Mouse (Mus musculus): ENCODE data around the gene Mpped2.

The Mpped2 gene

DNA sequence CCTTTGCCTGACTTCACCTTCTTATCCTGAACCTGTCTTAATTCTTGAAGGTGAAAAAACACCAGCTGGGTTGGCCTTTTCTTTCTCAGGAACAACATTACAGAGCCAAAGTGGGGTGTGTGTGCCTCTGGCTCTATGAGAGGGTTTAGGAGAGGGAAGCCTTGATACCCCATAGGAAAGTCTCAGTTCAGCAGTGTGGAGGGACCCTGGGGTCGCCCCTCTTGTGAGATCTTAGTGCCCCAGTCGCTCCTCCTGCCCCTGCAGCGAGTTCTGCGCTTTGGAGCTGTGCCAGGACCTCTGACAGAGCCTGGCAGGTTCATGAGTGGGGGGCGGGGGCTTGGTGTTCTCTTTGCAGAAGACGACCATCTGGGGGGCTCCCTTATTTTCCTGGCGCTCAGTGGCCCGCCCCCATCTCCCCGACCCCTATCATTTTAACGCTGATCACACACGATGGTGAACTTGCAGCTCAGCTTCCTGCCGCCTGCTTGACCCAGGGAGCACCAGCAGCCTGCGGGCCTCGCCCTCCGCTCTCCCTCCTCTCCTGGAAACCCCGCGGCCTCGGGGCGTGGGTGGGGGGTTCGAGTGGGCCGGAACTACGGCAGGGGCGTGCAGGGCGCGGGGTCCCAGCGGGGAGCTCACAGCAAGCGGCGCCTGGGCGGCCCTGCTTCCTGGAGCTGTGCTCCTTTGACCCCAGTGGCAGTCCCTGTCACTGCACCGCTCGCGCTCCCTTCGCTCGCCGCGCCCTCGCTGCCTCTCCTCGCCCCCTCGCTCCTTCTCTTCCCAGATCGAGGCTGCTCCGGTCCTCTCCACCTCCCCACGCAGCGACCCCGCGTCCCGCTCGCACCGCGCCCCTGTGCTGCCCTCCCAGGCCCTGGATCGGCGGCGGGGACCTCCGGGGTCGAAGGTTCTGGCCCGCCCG, at the start of gene Mpped2:
Gene Mpped2 (plus strand): TSS at position 487 of the 919 bp plus-strand sequence.
- peak in 1 of 2 experiments; percentile 1 for DNase-seq (ENCODE audit: low spot score in 2 of 2)

DNA sequence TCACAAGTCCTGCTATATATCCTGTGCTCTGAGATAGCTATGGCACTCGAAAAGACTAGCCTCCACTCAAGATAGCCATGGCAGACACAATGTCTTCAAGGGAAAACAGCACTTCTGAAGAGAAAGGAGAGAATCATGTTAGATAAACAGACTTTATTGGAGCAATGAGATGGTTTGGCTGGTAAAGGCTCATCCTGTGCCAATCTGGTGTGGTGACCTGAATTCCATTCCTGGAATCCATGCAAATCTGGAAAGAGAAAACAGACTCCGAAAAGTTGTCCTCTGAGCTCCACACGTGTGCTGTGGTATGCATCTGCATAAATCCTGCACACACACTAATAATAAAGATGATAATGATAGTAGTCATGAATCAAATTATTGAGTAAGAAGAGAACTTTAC, 48.3 kb upstream of the Mpped2 start:
- no peak for DNase-seq (ENCODE audit: low spot score in 2 of 2)

DNA sequence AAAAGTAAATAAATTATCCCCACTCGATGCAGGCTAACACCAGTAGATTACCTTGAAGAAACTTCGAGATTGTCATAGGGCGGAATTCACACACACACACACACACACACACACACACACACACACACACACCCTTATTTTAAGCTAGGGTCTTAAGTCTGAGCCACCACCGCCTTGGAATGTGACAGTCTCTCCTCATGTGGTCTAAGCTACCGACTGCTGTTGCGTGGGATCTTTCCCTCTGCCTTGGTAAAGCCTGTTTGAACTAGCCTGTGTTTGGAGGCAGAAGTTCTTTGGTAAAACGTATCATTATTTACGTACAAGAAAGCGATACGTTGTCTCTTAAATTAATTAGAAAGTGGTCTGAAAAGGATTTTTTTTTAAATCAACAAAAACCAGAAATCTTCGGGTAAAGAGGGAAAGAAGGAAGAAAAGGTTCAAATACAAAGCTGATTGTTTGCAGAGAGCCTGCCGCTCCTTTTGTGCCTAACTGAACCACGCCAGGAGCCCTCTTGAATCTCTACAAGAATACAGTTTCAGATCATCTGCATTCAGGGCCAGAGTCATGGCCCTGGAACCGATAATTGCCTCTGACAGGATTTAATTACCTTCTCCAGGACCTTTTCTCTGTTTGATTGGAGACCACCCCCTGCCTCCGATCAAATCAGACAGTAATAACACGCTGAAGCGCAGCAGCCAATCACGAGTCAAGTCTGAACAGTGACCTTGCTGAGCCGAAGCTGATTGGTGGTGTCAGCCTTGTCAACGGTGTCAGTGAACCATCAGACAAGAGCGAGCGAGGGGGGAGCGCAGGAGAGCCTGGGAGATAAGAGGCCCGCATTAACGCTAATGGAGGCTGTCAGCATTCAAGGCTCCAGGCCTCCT, 43.1 kb upstream of the Mpped2 start:
- DNase-seq (ENCODE audit: low spot score in 2 of 2): no peak

DNA sequence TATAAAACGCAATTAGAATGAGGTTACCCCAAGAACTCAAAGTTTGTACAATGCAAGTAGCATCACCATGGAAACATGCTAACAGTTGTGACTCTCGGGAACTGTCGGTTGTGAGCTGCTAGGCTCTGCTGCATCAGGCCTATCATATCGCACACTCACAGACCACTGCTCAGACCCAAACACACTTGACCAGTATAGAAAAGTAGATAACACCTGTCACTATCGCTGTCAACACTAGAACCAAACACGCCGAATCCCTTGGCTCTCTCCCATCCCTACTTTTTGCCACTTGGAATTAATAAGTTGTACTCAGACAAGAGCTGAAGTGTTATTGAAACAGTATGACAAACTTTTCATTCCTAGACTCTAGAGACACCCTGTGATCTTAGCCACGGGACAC, 40.9 kb upstream of the Mpped2 start:
- DNase-seq (ENCODE audit: low spot score in 2 of 2): no peak

DNA sequence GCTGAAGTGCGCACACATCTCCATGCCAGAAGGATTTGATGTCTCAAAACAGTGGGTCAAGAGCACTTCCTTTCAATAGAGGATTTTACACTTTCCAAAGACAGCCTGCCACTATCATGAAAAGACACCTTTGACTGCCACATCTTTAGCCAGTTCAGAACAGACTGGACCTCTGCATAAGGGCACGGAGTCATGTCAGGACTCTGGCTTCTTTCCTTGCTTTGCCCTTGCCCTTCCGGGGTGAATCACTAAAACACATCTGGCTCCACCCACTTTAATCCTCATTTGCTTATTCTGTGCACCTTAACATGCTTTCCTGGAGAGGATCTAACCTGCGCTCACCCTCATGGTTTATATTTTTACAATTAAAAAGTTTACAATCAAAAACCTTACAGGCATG, 40.3 kb upstream of the Mpped2 start:
- DNase-seq (ENCODE audit: low spot score in 2 of 2): no peak

DNA sequence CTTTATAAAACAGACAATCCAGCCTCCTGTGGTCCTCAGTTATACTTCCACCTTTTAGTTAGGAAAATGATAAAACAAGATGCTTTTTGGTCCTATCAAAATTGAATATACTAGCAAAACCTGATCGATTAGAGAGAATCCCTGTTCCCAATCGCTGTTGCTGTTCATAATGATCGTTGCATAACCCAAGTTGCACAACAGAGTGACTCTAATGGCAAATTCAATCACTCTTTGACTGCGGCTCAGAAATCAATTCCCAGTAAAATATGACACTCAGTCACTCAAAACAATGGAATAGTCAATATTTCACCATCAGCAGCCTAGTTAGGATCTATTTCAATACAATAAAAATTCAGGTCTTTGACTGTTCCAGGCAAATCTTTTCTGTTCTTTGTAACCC, 39.8 kb upstream of the Mpped2 start:
- DNase-seq (ENCODE audit: low spot score in 2 of 2): no peak

DNA sequence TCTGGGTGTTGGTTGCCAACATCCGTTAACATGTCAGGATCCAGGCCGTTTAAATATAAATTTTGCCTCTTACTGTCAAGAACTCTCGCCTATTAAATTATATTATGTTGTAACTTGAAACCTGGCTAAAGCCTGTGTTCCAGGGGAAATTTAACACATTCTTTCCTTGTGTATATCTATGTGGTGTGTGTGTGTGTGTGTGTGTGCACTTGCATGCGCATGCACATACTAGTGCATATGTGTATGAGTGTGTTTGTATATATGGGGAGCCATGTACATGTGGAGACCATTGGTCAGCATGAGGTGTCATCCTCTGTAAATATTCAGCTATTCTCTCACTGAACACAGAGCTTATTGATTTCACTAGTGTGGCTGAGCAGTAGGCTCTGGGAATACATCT, 37.8 kb upstream of the Mpped2 start:
- DNase-seq (ENCODE audit: low spot score in 2 of 2): no peak

DNA sequence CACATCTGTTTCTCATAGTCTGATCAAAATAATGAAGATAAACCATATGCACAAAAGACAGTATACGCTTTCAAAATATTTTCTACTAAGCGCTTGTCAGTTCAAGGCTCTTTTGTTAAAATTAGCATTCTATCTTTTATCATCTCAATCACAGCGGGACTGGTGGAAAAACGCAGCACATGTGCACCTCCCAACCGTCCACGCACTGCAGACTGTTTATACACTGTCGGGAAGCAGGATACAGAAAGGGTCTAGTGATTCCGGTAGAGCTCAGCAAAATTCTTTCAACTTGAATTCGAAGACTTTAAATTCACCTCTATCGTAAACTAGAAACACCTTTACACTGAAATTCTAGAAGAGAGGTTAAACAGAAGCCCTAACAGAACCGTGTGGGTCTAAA, 27.8 kb upstream of the Mpped2 start:
- no peak for DNase-seq (ENCODE audit: low spot score in 2 of 2)

DNA sequence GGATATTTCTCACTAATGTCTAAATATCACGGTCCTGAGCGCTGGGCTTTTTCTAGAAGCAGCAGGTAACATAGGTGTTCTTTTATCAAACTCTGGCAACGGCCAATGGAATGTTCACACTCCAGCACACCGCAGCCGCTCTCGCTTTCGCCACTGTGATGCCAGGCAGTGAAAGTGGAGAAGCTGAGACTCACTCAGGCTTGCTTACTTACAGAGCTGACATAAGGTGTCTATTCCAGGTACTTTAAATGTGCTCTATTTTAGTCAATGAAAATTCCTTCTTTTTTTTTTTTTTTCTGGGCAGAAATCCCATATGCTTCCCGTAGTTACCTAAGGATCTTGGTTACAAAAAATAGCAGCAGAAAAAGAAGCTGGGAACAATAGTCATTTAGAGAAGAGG, 18.8 kb upstream of the Mpped2 start:
- no peak for DNase-seq (ENCODE audit: low spot score in 2 of 2)

DNA sequence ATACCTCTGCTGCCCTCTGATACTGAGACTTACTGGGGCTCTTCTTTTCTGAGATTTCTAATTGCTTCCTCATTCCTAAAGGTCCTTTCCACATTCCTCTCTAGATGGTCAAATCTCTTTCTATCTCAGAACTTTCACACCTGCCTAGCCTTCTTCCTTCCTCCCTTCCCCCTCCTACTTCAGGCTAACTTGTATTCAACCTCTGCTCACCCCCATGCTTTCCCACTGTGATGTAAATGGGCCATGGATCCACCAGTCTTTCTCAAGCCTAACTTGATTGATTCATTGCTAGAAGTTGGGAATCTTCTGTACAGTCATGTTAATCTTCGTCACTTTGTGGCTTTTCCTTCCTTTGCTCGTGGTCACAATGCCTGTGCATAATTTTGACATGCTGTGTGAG, 15.6 kb upstream of the Mpped2 start:
- no peak for DNase-seq (ENCODE audit: low spot score in 2 of 2)

DNA sequence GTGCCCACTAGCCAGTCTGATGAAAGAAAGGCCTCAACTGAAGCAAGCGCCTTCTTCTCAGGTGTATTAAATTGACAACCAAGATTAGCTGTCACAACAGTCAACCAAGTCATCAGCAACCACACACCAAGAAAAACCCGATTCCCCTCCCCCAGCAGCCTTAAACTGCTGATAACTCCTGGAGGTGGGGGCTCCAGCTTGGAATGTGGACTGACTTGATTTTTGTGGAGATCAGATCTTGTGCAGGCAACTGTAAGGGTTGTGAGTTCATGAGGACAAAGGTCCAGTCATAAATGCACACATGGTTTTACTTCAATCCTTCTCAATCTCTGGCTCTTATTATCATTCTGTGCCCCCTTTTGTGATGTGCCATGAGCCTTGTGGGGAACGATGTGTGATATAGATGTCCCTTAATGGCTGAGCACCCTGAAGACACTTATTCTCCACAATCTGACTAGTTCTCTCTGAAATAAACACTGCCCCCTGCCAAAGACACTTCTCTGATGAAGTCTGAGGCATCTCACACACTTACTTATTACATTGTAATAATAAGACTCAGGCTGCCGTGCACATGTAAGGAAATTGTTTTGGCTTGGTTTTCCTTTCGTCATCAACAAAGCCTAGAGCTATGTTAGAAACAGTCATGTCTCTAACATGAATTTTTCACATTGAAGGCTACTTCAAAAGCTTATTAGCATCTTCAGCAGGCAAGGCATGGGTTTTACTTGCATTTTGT, 13.2 kb upstream of the Mpped2 start:
- DNase-seq (ENCODE audit: low spot score in 2 of 2): no peak

DNA sequence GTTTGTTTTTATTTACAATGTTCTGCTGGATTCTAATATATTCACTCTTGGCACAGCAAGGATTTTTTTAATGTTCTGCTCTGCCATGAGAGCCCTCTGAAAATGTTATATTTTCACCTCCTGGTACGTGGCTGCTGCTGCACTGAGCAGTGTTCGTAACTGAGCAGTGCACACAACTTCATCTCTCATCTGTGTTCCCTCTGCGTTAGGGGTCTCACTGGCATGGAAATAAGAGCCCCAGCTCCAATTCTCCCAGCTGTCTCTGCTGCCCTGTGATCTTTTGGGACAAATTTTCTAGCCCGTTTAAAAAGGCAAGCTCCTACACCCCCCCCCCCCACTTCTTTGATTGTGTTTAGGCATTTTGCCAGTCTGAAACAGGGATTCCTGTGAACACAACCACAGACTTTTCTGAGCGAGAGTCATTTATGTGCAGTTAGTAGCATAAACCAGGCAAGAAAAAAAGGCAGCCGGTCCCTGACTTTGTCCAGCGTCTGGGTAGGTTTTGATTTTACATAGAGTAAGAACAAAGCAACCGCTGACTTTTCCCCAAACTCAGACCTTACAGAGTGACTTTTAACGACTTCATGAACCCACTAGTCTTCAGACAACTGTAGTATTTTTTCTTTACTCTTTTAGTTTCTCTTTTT, 9.8 kb upstream of the Mpped2 start:
- DNase-seq (ENCODE audit: low spot score in 2 of 2): no peak

DNA sequence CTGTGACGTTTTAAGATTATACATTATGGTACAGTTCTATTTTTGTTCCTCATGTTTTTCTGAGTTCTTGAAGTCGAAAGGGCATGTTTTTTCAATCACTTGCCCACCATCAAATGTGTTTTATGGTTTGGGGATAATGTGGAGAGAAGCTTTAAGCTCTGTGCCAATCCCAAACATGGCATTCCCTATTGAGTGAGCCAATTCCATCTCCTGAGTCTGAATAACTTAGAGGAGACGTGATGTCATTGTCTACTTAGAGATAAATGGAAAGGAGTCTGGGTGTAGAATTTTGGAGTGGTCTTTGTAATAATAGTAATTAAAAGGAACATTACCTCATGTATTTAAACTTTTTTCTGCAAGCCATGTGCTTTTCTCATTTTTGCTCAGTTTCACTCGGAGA, 9.2 kb upstream of the Mpped2 start:
- no peak for DNase-seq (ENCODE audit: low spot score in 2 of 2)

DNA sequence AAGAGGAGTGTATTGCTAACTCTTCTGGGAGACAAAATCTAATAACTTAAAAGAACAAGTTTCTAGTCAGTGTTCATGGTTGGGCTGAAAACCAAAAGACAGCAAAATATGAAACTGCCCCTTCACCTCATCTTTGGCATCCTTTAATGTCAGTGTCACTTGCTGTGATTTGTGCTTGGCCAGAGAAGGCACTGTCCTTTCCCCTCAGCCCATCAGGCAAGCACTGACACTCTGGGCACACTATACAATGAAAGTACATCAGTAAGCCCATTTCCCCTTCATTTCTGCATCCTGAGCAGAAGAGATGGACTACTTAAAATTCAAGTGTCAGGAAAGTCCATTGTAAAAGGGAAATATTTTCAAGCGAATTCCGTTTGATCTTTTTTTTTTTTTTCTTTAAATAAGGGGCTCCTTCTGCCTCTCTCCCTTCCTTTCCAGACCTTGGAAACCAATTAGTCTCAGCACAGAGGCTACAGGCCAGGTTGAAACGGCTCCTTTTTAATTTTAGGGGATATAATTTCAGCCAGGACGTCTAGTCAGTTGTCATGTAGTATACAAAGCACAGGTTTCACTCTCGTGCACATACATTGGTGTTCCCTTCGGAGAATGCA, 1.2 kb upstream of the Mpped2 start:
- DNase-seq (ENCODE audit: low spot score in 2 of 2): no peak

DNA sequence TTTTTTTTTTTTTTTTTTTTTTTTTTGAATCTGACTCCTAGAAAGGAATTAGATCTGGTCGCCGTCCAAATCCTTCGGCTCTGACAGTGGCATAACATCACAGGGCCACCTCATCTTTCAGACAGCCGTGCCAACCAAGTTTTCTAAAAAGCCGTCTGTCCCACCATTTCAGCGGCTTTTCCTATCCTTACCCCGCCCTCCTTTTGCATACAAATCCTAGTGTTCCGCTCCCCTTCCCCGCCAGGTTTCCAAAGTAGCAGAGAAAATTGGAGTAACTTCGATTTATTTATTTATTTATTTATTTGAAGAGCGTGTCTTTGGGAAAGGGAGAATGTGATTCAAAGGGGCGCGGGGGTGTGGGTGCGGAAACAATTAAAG, 675 bp upstream of the Mpped2 start:
- DNase-seq (ENCODE audit: low spot score in 2 of 2): no peak

DNA sequence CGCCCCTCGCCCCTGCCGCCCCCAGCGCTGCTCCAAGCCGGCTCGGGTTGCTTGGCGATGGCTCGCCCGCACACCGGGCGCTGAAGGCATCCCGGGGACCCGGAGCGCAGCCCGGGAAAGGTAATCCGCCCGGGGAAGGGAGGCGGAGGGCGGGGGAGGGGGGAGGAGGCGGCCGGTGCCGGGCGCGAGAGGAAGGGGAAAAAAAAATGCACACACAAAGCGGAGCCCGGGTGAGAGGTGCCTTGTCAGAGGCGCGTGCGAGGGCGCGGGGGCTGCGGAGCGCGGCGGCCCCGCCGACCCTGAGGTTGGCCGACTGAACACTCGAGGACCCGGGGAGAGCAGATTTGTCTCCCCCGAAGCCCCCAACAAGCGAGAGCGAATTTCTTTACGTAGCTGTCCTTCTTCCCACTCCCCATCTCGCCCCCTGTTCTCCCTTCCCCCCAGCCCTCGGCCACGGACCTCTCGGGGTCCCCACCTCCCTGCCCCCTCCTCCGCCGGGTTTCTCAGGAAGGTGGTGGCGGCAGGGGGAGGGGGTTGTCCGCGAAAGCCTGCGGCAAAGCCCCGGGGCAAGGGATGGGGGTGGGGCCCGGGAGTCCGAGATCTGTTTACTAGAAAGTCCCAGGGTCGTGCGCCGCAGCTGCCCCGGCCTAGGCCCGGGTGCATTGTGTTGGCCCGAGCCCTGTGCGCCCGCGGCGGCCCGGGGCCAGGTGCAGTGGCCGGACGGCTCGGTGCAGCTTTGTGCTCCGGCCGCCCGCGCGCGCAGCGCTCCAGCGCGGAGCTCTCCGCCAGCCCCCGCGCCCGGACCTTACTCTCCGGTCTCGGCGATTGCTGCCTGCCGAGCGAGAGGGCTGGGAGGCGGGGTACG, 865 bp downstream of the Mpped2 start:
- no peak for DNase-seq (ENCODE audit: low spot score in 2 of 2)

DNA sequence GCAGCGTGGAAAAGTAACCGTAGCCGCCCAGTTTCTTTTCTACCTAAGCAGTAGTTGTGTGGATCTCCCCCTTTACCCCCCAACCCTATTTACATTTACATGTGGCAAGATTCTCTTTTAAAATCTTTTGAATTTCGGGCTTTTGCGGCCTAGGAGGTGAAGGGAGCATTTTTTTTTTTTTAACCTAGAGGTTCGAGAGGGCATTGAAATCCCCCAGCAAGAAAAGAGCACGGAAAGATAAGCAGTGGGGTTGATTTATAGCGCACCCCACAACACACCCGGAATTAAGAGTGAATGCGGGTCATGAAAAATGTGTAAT, 1.5 kb downstream of the Mpped2 start:
- DNase-seq (ENCODE audit: low spot score in 2 of 2): no peak

DNA sequence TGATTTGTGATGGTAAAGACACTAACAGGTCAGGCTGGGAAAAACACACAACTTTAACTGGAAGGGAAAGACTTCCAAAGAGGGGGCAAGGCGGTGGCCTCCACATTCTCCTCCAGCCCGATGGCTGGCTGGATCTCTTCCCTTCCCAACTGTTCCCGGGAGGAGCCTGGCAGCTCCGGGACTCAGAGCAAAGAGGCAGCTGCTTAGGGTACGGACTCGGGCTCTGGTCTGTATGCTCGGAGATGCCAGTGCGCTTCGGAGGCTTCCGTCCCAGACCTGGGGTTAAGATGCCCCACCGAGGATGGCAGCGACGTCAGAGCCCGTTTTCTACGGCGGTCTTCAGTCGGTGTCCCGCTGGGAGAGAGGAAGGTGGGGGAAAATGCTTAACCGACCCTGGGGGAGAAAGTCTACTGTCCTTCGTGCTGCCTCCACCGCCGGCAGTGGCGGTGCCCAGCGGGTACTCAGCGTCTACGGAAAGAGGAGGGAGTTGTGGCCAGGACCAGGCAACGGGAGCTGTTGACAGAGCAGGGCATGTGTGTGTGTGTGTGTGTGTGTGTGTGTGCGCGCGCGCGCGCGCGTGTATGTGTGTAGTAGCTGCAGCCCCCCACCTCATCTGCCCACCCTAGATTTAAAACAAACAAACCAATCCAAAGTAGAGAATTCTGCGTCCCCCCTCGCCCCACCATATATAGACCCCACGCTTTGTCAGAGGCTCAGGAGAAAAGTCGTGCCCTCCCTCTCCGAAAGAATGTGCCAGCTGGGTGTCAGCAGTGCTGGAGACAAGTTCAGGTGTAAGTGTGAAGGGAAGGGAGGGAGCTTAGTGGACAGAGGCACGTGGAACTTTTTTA, 2.0 kb downstream of the Mpped2 start:
- DNase-seq (ENCODE audit: low spot score in 2 of 2): no peak

DNA sequence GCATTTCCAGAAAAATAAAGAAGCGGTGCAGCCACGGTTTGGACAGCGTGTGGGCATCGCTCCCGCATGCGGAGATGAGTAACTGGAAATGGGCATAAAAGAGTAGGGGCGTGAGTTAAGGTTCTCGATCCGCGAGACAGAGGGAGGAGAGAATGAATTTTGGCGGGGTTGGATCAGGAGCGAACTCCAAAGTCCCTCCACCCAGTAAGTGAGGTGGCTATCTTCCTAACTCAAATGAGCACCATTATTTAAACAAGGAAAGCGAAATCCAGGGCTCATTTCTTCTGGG, 2.6 kb downstream of the Mpped2 start:
- DNase-seq (ENCODE audit: low spot score in 2 of 2): no peak

DNA sequence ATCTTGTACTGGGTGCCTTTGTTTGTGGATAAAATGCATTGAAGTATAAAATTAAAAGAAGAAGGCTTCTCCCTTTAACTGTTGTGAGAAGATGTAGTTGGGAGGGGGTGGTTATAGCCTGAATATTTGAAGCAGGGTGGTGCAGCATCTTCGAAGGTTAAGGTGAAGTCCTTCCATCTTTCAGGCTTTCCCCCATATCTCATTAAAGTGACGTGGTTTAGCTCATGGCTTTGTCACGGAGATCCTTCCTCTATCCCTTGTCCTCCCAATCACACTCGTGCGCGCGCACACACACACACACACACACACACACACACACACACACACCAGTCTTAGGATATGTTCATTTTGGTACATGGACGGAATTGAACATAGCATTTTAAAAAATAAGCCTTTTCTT, 3.3 kb downstream of the Mpped2 start:
- DNase-seq (ENCODE audit: low spot score in 2 of 2): no peak

Data from natural killer cell, adult 2 months (primary cell).